Mouse (Mus musculus): ENCODE results near the gene Hspd1. TPM values are rescaled to one million over a fixed set of nuclear protein-coding genes. Genes with fewer than 3 reads are reported as not detected.

Gene Hspd1
- 27.3 TPM for polyA plus RNA-seq (2015; fragmentation: Illumina TruSeq; extraction: RNeasy Lipid Tissue Mini Kit (QIAGEN cat#74804); ENCODE audit: insufficient read depth, low read depth, low replicate concordance)

DNA sequence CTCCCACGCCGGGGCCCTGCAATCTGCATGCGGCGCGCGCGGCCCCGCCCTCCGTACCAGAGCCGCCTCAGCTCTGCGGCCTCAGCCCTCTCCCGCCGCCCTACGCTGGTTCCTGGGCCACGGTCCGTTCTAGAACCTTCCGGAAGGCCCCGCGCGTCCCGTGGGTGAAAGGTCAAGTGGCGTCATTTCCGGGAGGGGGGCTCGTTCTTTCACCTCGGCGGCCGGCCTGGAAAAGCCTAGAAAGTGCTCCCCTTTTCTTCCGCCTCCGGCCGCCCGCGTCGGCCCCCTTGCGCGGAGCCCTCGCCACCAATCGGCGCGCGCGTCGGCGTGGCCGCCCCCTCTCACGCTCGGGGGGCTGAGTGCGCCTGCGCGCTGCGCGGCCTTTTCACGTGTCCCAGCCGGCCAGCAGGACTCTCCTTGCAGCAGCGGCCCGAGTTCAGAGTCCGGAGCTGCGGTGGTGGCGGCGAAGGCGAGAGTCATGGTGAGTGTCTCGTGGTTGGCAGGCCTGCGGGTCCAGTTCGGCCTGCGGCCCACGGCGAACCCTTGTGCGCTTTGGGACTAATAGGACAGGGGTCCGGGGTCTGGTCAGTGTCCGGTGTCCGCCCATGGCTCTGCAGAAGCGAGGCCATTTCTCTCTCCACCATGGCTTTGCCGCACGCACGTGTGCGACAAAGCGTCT is at the start of gene Hspd1, which contains the start of gene Hspe1:
Gene Hspd1, minus strand, starts transcription at position 312 of the 679 bp plus-strand sequence.
Gene Hspe1, plus strand, starts transcription at position 201 of the 679 bp plus-strand sequence.

DNA sequence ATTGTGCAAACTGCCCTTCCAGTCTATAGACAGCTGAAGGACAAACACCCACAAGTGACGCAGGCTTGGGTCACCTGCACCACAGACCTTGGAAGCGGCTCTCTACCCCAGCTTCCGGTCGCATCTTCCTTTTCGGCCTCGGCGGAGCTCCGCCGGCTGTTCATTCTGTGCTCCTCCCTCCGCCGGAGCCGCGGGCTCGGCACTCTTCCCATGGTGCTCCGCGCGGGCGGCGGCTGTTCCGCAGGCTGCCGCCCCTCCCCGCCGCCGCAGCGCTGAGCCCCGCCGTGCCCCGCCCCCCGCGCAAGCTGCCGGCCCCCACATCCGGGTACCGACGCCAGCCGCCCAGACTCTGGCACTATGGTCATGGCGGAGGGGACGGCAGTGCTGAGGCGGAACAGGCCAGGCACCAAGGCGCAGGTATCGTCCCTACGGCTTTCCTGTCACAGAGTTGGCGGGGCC is 42.9 kb upstream of the Hspd1 start, which contains the start of gene Mob4:
Gene Mob4, plus strand, starts transcription at position 289 of the 459 bp plus-strand sequence.

DNA sequence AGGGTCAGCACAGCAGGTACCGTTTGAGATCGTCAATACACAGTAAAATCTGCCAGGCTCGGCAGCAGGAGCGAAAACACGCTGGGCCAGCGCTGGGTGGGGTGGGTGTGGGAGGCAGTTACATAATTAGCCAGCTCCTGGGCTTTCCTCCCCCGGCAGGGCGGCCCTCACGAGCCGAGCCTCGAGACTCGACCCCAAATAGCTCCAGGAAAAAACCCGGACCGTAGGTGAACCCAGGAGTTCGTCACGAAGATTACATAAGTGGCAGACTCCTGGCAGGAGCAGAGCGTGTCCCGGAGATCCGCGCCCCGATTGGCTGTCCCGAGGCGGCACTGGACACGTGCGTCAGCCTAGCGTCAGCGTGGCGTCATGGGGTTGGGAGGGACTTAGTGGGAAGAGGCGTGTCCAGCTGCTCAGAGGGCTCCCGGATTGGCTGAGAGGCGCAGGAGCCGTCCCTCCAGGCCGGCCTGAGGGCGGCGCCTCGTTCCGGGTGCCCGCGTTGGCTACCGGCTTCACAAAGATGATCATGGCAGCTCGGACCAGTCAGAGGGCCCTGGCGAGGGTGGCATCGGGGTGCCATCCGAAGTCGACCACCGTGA is 35.6 kb downstream of the Hspd1 start, which contains the start of gene Coq10b:
Gene Coq10b, plus strand, starts transcription at position 416 of the 599 bp plus-strand sequence.

Other genes with a start within 250 kb of the Hspd1 start
- 7.3 TPM for gene Ankrd44, start 161.9 kb downstream of the Hspd1 start, polyA plus RNA-seq (2015; fragmentation: Illumina TruSeq; extraction: RNeasy Lipid Tissue Mini Kit (QIAGEN cat#74804); ENCODE audit: insufficient read depth, low read depth, low replicate concordance)
- 46.5 TPM for gene Sf3b1, start 60.8 kb downstream of the Hspd1 start, polyA plus RNA-seq (2015; fragmentation: Illumina TruSeq; extraction: RNeasy Lipid Tissue Mini Kit (QIAGEN cat#74804); ENCODE audit: insufficient read depth, low read depth, low replicate concordance)
- gene Coq10b, start 35.5 kb downstream of the Hspd1 start, polyA plus RNA-seq (2015; fragmentation: Illumina TruSeq; extraction: RNeasy Lipid Tissue Mini Kit (QIAGEN cat#74804); ENCODE audit: insufficient read depth, low read depth, low replicate concordance) = 6.3 TPM
- gene Hspe1, start 111 bp downstream of the Hspd1 start, polyA plus RNA-seq (2015; fragmentation: Illumina TruSeq; extraction: RNeasy Lipid Tissue Mini Kit (QIAGEN cat#74804); ENCODE audit: insufficient read depth, low read depth, low replicate concordance) = 39.6 TPM
- gene Mob4, start 43.0 kb upstream of the Hspd1 start, polyA plus RNA-seq (2015; fragmentation: Illumina TruSeq; extraction: RNeasy Lipid Tissue Mini Kit (QIAGEN cat#74804); ENCODE audit: insufficient read depth, low read depth, low replicate concordance) = 9.2 TPM
- gene Rftn2, start 138.5 kb upstream of the Hspd1 start, polyA plus RNA-seq (2015; fragmentation: Illumina TruSeq; extraction: RNeasy Lipid Tissue Mini Kit (QIAGEN cat#74804); ENCODE audit: insufficient read depth, low read depth, low replicate concordance) = 1.5 TPM
- 0.72 TPM for gene Mars2, start 148.9 kb upstream of the Hspd1 start, polyA plus RNA-seq (2015; fragmentation: Illumina TruSeq; extraction: RNeasy Lipid Tissue Mini Kit (QIAGEN cat#74804); ENCODE audit: insufficient read depth, low read depth, low replicate concordance)